Mouse (Mus musculus) testis, adult 2 months (tissue): Measurements from ENCODE around the gene Fam189b.

Experiments
- CTCF ChIP-seq: fragments of 200-500 bp; IDR thresholded peaks from 2 replicates; pipeline ENCODE4 v1.5.1; 2012; ENCODE audit warnings: low read depth, mild to moderate bottlenecking, inconsistent platforms, low read length, moderate library complexity; ENCODE audit not compliant: control insufficient read depth, insufficient read depth, insufficient replicate concordance
- POLR2A ChIP-seq: fragments of 200-500 bp; IDR thresholded peaks from 2 replicates; pipeline ENCODE4 v1.6.1; 2012; ENCODE audit warnings: low read depth, mild to moderate bottlenecking, inconsistent platforms, low read length, moderate library complexity; ENCODE audit not compliant: control insufficient read depth

DNA sequence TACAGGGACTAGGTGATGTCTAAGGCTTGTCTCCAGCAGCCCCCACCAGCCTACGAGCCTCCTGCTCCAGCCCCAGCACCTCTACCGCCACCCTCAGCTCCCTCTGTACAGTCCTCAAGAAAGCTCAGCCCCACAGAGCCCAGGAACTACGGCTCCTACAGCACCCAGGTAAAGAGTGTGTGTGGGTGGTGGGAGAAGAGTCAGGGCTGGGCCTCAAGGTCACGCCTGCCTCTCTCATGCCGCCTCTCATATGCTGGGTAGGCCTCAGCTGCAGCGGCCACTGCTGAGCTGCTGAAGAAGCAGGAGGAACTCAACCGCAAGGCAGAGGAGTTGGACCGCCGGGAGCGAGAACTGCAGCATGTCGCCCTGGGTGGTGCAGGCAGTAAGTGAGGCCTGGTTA is 3.9 kb upstream of the Fam189b start:
- no peak for TF ChIP-seq POLR2A
- TF ChIP-seq CTCF: no peak
